Mouse (Mus musculus): Measurements from ENCODE around the gene Lingo1. TPM values are rescaled to one million over a fixed set of nuclear protein-coding genes. Genes with fewer than 3 reads are reported as not detected.

Gene Lingo1
- polyA plus RNA-seq, 1 experiment from 2014 or later = 2.1 TPM

GRCm38 (mm10) chr9:56825476-56826213 is 29.4 kb upstream of the Lingo1 start:
- DNase-seq (ENCODE audit: low spot score) = peak; percentile 42
- H3K4me3 ChIP-seq = peak overlapping the region; percentile 53

GRCm38 (mm10) chr9:56824900-56825299 is 28.6 kb upstream of the Lingo1 start:
- Histone ChIP-seq H3K36me3 (replicated peaks) (no peaks in the 10 kb centered on the region), H3K9me3 (no peaks in the 10 kb centered on the region), H3K27me3 (replicated peaks; ENCODE audit: low read depth, poor library complexity, severe bottlenecking) (peaks cover 54% of the 10 kb centered on the region), H3K4me3 (peak overlapping the region; percentile 53), H3K4me1 (peaks cover 14% of the 10 kb centered on the region), H3K27ac (replicated peaks) (no peak overlapping the region)
- WGBS = 2% methylated on average over 3 of the region's 3 CpGs
- DNase-seq (ENCODE audit: low spot score) = peak; percentile 29

More at GRCm38 (mm10) chr9:56825476-56826213, 29.4 kb upstream of the Lingo1 start:
- no peak overlapping the region; the same call in 1 of the 2 replicates for H3K27ac ChIP-seq (replicated peaks)
- 10% methylated on average over 21 of the region's 21 CpGs for WGBS
- H3K9me3 ChIP-seq = no peaks in the 10 kb centered on the region
- H3K36me3 ChIP-seq (replicated peaks) = no peaks in the 10 kb centered on the region
- H3K4me1 ChIP-seq = peaks cover 21% of the 10 kb centered on the region
- H3K27me3 ChIP-seq (replicated peaks; ENCODE audit: low read depth, poor library complexity, severe bottlenecking) = peaks cover 60% of the 10 kb centered on the region

- DNase-seq (ENCODE audit: low spot score) = no peak
- 0 out of 2 replicates have a peak, but pooled peaks cover 3% of the 10 kb centered on the region for H3K4me1 ChIP-seq
- no peaks in the 10 kb centered on the region for H3K36me3 ChIP-seq (replicated peaks)
- 84% methylated on average over 1 of the region's 1 CpGs for WGBS
- peaks cover 4% of the 10 kb centered on the region; the same call in 1 of the 2 replicates for H3K9me3 ChIP-seq
- peaks cover 4% of the 10 kb centered on the region; the same call in 1 of the 2 replicates for H3K27me3 ChIP-seq (replicated peaks; ENCODE audit: low read depth, poor library complexity, severe bottlenecking)
- H3K27ac ChIP-seq (replicated peaks) = no peak overlapping the region
- no peak overlapping the region for H3K4me3 ChIP-seq
Observed at GRCm38 (mm10) chr9:56810916-56811315, 14.6 kb upstream of the Lingo1 start.

- Histone ChIP-seq H3K4me3 (no peak overlapping the region), H3K9me3 (peaks cover 4% of the 10 kb centered on the region; the same call in 1 of the 2 replicates), H3K4me1 (0 out of 2 replicates have a peak, but pooled peaks cover 2% of the 10 kb centered on the region), H3K27me3 (replicated peaks; ENCODE audit: low read depth, poor library complexity, severe bottlenecking) (no peaks in the 10 kb centered on the region), H3K27ac (replicated peaks) (no peak overlapping the region), H3K36me3 (replicated peaks) (no peaks in the 10 kb centered on the region)
- WGBS = 85% methylated on average over 6 of the region's 6 CpGs
- DNase-seq (ENCODE audit: low spot score) = no peak
Observed at GRCm38 (mm10) chr9:56807990-56808389, 11.7 kb upstream of the Lingo1 start.

- DNase-seq (ENCODE audit: low spot score) = no peak
- 92% methylated on average over 7 of the region's 7 CpGs for WGBS
Observed at GRCm38 (mm10) chr9:56803146-56803545, 6.9 kb upstream of the Lingo1 start.

GRCm38 (mm10) chr9:56797876-56798275 is 1.6 kb upstream of the Lingo1 start:
- Histone ChIP-seq H3K4me1 (peaks cover 21% of the 10 kb centered on the region), H3K4me3 (no peak overlapping the region), H3K9me3 (no peaks in the 10 kb centered on the region), H3K36me3 (replicated peaks) (no peaks in the 10 kb centered on the region), H3K27me3 (replicated peaks; ENCODE audit: low read depth, poor library complexity, severe bottlenecking) (peaks cover 83% of the 10 kb centered on the region), H3K27ac (replicated peaks) (no peak overlapping the region)
- peak; percentile 70 for DNase-seq (ENCODE audit: low spot score)
- WGBS = 11% methylated on average over 5 of the region's 5 CpGs

More at GRCm38 (mm10) chr9:56803146-56803545, 6.9 kb upstream of the Lingo1 start:
- no peak overlapping the region for H3K27ac ChIP-seq (replicated peaks)
- no peak overlapping the region for H3K4me3 ChIP-seq
- no peaks in the 10 kb centered on the region for H3K36me3 ChIP-seq (replicated peaks)
- H3K4me1 ChIP-seq = no peaks in the 10 kb centered on the region
- H3K27me3 ChIP-seq (replicated peaks; ENCODE audit: low read depth, poor library complexity, severe bottlenecking) = peaks cover 30% of the 10 kb centered on the region
- H3K9me3 ChIP-seq = no peaks in the 10 kb centered on the region

- no peaks in the 10 kb centered on the region for H3K36me3 ChIP-seq (replicated peaks)
- H3K4me1 ChIP-seq = peaks cover 24% of the 10 kb centered on the region
- H3K27me3 ChIP-seq (replicated peaks; ENCODE audit: low read depth, poor library complexity, severe bottlenecking) = peaks cover 87% of the 10 kb centered on the region
- peak overlapping the region; percentile 67 for H3K4me3 ChIP-seq
- peak; percentile 59 for DNase-seq (ENCODE audit: low spot score)
- no peak overlapping the region; the same call in 1 of the 2 replicates for H3K27ac ChIP-seq (replicated peaks)
- H3K9me3 ChIP-seq = no peaks in the 10 kb centered on the region
- under 1% methylated on average over 41 of the region's 41 CpGs for WGBS
Observed at GRCm38 (mm10) chr9:56796656-56797131, 426 bp upstream of the Lingo1 start.

- Histone ChIP-seq H3K27ac (replicated peaks) (no peak overlapping the region), H3K27me3 (replicated peaks; ENCODE audit: low read depth, poor library complexity, severe bottlenecking) (peaks cover 50% of the 10 kb centered on the region), H3K9me3 (no peaks in the 10 kb centered on the region), H3K4me3 (no peak overlapping the region), H3K4me1 (peaks cover 32% of the 10 kb centered on the region), H3K36me3 (replicated peaks) (no peaks in the 10 kb centered on the region)
- 81% methylated on average over 11 of the region's 11 CpGs for WGBS
- no peak for DNase-seq (ENCODE audit: low spot score)
Observed at GRCm38 (mm10) chr9:56791696-56792261, 4.5 kb downstream of the Lingo1 start.

- Histone ChIP-seq H3K36me3 (replicated peaks) (no peaks in the 10 kb centered on the region), H3K4me3 (no peak overlapping the region), H3K27ac (replicated peaks) (no peak overlapping the region), H3K9me3 (no peaks in the 10 kb centered on the region), H3K27me3 (replicated peaks; ENCODE audit: low read depth, poor library complexity, severe bottlenecking) (no peaks in the 10 kb centered on the region), H3K4me1 (0 out of 2 replicates have a peak, but pooled peaks cover 4% of the 10 kb centered on the region)
- DNase-seq (ENCODE audit: low spot score) = no peak
- 92% methylated on average over 10 of the region's 10 CpGs for WGBS
Observed at GRCm38 (mm10) chr9:56784576-56784975, 11.7 kb downstream of the Lingo1 start.

- no peak overlapping the region for H3K4me3 ChIP-seq
- H3K4me1 ChIP-seq = peaks cover 18% of the 10 kb centered on the region
- 0 out of 2 replicates have a peak, but pooled peaks cover 3% of the 10 kb centered on the region for H3K27me3 ChIP-seq (replicated peaks; ENCODE audit: low read depth, poor library complexity, severe bottlenecking)
- H3K36me3 ChIP-seq (replicated peaks) = no peaks in the 10 kb centered on the region
- no peak for DNase-seq (ENCODE audit: low spot score)
- H3K27ac ChIP-seq (replicated peaks) = 0 out of 2 replicates have a peak overlapping the region, but pooled peaks have one; percentile 15
- 62% methylated on average over 11 of the region's 11 CpGs for WGBS
- H3K9me3 ChIP-seq = no peaks in the 10 kb centered on the region
Observed at GRCm38 (mm10) chr9:56776881-56777801, 19.1 kb downstream of the Lingo1 start.

GRCm38 (mm10) chr9:56775161-56775934 is 20.9 kb downstream of the Lingo1 start:
- Histone ChIP-seq H3K27me3 (replicated peaks; ENCODE audit: low read depth, poor library complexity, severe bottlenecking) (0 out of 2 replicates have a peak, but pooled peaks cover 3% of the 10 kb centered on the region), H3K36me3 (replicated peaks) (no peaks in the 10 kb centered on the region), H3K4me3 (no peak overlapping the region), H3K4me1 (peaks cover 22% of the 10 kb centered on the region), H3K9me3 (no peaks in the 10 kb centered on the region), H3K27ac (replicated peaks) (no peak overlapping the region)
- DNase-seq (ENCODE audit: low spot score) = no peak
- 73% methylated on average over 7 of the region's 7 CpGs for WGBS

Measured in embryonic facial prominence, embryonic 10.5 days (tissue).